Mouse (Mus musculus): ENCODE results near the gene Gm20388. TPM values are rescaled to one million over a fixed set of nuclear protein-coding genes. Genes with fewer than 3 reads are reported as not detected.

Gm20388 gene
- polyA plus RNA-seq, 1 experiment from 2014 or later = 5.3 TPM

GRCm38 (mm10) chr8:121674524-121674923 is 1763.9 kb downstream of the Gm20388 start:
- Histone ChIP-seq H3K4me2 (no peak overlapping the region), H3K9me3 (ENCODE audit: control insufficient read depth, low read length) (no peaks in the 10 kb centered on the region), H3K36me3 (ENCODE audit: control insufficient read depth, insufficient read depth, low read length) (no peaks in the 10 kb centered on the region), H3K9ac (ENCODE audit: low read depth, low read length) (no peak overlapping the region), H3K27ac (ENCODE audit: low read depth, low read length) (no peak overlapping the region), H3K27me3 (replicated peaks; ENCODE audit: control insufficient read depth, insufficient read depth, low read length) (0 out of 2 replicates have a peak, but pooled peaks cover 3% of the 10 kb centered on the region), H3K4me1 (replicated peaks; ENCODE audit: control insufficient read depth, insufficient read depth, low read length) (no peaks in the 10 kb centered on the region), H3K4me3 (ENCODE audit: low read depth, low read length) (no peak overlapping the region)
- no peak for DNase-seq (ENCODE audit: low spot score)
- no peak for ATAC-seq (replicated peaks; ENCODE audit: low FRiP score)
- 47% methylated on average over 5 of the region's 5 CpGs for WGBS

- WGBS = 45% methylated on average over 3 of the region's 3 CpGs
- Histone ChIP-seq H3K36me3 (ENCODE audit: control insufficient read depth, insufficient read depth, low read length) (no peaks in the 10 kb centered on the region), H3K27me3 (replicated peaks; ENCODE audit: control insufficient read depth, insufficient read depth, low read length) (0 out of 2 replicates have a peak, but pooled peaks cover 3% of the 10 kb centered on the region), H3K4me1 (replicated peaks; ENCODE audit: control insufficient read depth, insufficient read depth, low read length) (no peaks in the 10 kb centered on the region), H3K4me2 (no peak overlapping the region), H3K9ac (ENCODE audit: low read depth, low read length) (no peak overlapping the region), H3K9me3 (ENCODE audit: control insufficient read depth, low read length) (no peaks in the 10 kb centered on the region), H3K27ac (ENCODE audit: low read depth, low read length) (no peak overlapping the region), H3K4me3 (ENCODE audit: low read depth, low read length) (no peak overlapping the region)
- ATAC-seq (replicated peaks; ENCODE audit: low FRiP score) = no peak
- DNase-seq (ENCODE audit: low spot score) = no peak
These were observed 1764.5 kb downstream of the Gm20388 start for GRCm38 (mm10) chr8:121675161-121675560.

DNA sequence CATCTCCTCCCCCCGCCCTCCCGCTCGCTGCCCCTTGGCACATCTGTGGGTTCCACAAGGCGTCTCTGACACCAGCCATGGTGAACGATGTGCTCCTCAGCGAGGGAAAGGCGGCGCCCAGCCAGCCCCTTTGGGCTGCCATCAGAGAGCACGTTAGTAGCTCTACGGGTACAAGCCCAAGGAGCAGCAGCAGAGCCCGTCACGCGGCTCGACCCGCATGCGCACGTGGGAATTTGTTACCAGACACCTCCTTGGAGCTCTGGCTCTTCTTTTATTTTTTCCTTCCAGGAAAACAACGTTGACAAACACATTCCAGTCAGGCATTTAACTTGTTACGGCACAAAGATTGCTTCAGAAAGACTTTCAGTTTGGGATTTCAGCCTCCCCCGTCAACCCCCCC is 1765.1 kb downstream of the Gm20388 start:
- Histone ChIP-seq H3K4me2 (no peak overlapping the region), H3K27ac (ENCODE audit: low read depth, low read length) (no peak overlapping the region), H3K27me3 (replicated peaks; ENCODE audit: control insufficient read depth, insufficient read depth, low read length) (0 out of 2 replicates have a peak, but pooled peaks cover 3% of the 10 kb centered on the region), H3K9me3 (ENCODE audit: control insufficient read depth, low read length) (no peaks in the 10 kb centered on the region), H3K4me3 (ENCODE audit: low read depth, low read length) (no peak overlapping the region), H3K36me3 (ENCODE audit: control insufficient read depth, insufficient read depth, low read length) (no peaks in the 10 kb centered on the region), H3K4me1 (replicated peaks; ENCODE audit: control insufficient read depth, insufficient read depth, low read length) (no peaks in the 10 kb centered on the region), H3K9ac (ENCODE audit: low read depth, low read length) (no peak overlapping the region)
- ATAC-seq (replicated peaks; ENCODE audit: low FRiP score) = no peak
- WGBS = 53% methylated on average over 20 of the region's 20 CpGs
- no peak for DNase-seq (ENCODE audit: low spot score)

DNA sequence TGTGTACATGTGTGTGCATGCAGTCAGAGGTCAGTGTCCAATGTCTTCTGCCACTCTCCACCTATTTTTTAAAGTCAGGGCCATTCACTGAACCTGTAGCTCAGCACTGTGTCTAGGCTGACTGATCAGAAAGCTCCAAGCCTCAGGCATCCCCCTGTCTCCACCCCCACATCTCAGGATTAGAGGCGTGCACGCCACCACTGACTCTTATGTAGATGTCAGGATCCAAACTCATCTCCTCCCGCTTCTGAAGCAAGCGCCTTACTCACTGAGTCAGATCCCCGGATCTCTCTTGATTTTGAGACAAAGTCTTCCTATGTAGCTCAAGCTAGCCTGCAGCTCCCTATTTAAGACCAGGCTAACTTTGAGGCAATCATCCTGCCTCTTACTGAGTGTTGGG is 1768.1 kb downstream of the Gm20388 start:
- Histone ChIP-seq H3K36me3 (ENCODE audit: control insufficient read depth, insufficient read depth, low read length) (no peaks in the 10 kb centered on the region), H3K4me3 (ENCODE audit: low read depth, low read length) (no peak overlapping the region), H3K4me1 (replicated peaks; ENCODE audit: control insufficient read depth, insufficient read depth, low read length) (no peaks in the 10 kb centered on the region), H3K4me2 (no peak overlapping the region), H3K27me3 (replicated peaks; ENCODE audit: control insufficient read depth, insufficient read depth, low read length) (0 out of 2 replicates have a peak, but pooled peaks cover 3% of the 10 kb centered on the region), H3K9ac (ENCODE audit: low read depth, low read length) (no peak overlapping the region), H3K27ac (ENCODE audit: low read depth, low read length) (no peak overlapping the region), H3K9me3 (ENCODE audit: control insufficient read depth, low read length) (no peaks in the 10 kb centered on the region)
- ATAC-seq (replicated peaks; ENCODE audit: low FRiP score) (no peak), DNase-seq (ENCODE audit: low spot score) (no peak)
- 49% methylated on average over 5 of the region's 5 CpGs for WGBS

DNA sequence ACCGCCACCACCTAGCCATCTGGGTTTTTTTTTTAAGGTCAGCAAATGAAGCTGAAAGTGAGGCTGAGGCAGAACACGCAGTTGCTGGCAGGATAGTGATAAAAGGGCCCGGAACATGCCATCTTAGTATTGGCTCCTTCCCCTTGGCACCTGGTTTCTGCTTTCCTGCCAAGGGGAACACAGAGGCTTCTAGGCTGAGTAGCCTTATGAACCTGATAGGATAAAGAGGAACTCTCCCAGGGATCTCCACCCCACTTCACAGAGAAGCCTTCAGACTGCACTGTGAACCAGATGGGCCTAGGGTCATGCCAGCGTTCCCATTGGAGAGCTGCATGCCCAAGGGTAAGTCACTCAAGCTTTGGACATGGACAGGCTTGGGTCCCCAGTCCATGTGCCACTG is 1770.3 kb downstream of the Gm20388 start:
- H3K27me3 ChIP-seq (replicated peaks; ENCODE audit: control insufficient read depth, insufficient read depth, low read length) = no peaks in the 10 kb centered on the region
- H3K4me1 ChIP-seq (replicated peaks; ENCODE audit: control insufficient read depth, insufficient read depth, low read length) = no peaks in the 10 kb centered on the region
- H3K9me3 ChIP-seq (ENCODE audit: control insufficient read depth, low read length) = no peaks in the 10 kb centered on the region
- no peaks in the 10 kb centered on the region for H3K36me3 ChIP-seq (ENCODE audit: control insufficient read depth, insufficient read depth, low read length)
- no peak overlapping the region for H3K4me3 ChIP-seq (ENCODE audit: low read depth, low read length)
- no peak for ATAC-seq (replicated peaks; ENCODE audit: low FRiP score)
- no peak overlapping the region for H3K9ac ChIP-seq (ENCODE audit: low read depth, low read length)
- no peak overlapping the region for H3K4me2 ChIP-seq
- WGBS = 75% methylated on average over 4 of the region's 4 CpGs
- no peak overlapping the region for H3K27ac ChIP-seq (ENCODE audit: low read depth, low read length)
- no peak for DNase-seq (ENCODE audit: low spot score)

GRCm38 (mm10) chr8:121681457-121681856 is 1770.8 kb downstream of the Gm20388 start:
- Histone ChIP-seq H3K4me3 (ENCODE audit: low read depth, low read length) (no peak overlapping the region), H3K9me3 (ENCODE audit: control insufficient read depth, low read length) (no peaks in the 10 kb centered on the region), H3K36me3 (ENCODE audit: control insufficient read depth, insufficient read depth, low read length) (no peaks in the 10 kb centered on the region), H3K27ac (ENCODE audit: low read depth, low read length) (no peak overlapping the region), H3K4me1 (replicated peaks; ENCODE audit: control insufficient read depth, insufficient read depth, low read length) (no peaks in the 10 kb centered on the region), H3K27me3 (replicated peaks; ENCODE audit: control insufficient read depth, insufficient read depth, low read length) (no peaks in the 10 kb centered on the region), H3K9ac (ENCODE audit: low read depth, low read length) (no peak overlapping the region), H3K4me2 (no peak overlapping the region)
- 55% methylated on average over 10 of the region's 10 CpGs for WGBS
- ATAC-seq (replicated peaks; ENCODE audit: low FRiP score) (no peak), DNase-seq (ENCODE audit: low spot score) (no peak)

- H3K4me2 ChIP-seq = no peak overlapping the region
- H3K27ac ChIP-seq (ENCODE audit: low read depth, low read length) = no peak overlapping the region
- no peak overlapping the region for H3K4me3 ChIP-seq (ENCODE audit: low read depth, low read length)
- no peaks in the 10 kb centered on the region for H3K36me3 ChIP-seq (ENCODE audit: control insufficient read depth, insufficient read depth, low read length)
- H3K9me3 ChIP-seq (ENCODE audit: control insufficient read depth, low read length) = no peaks in the 10 kb centered on the region
- no peak for ATAC-seq (replicated peaks; ENCODE audit: low FRiP score)
- 66% methylated on average over 10 of the region's 10 CpGs for WGBS
- H3K4me1 ChIP-seq (replicated peaks; ENCODE audit: control insufficient read depth, insufficient read depth, low read length) = no peaks in the 10 kb centered on the region
- no peak overlapping the region for H3K9ac ChIP-seq (ENCODE audit: low read depth, low read length)
- H3K27me3 ChIP-seq (replicated peaks; ENCODE audit: control insufficient read depth, insufficient read depth, low read length) = no peaks in the 10 kb centered on the region
- no peak for DNase-seq (ENCODE audit: low spot score)
These were observed 1772.6 kb downstream of the Gm20388 start for GRCm38 (mm10) chr8:121683083-121683832.

DNA sequence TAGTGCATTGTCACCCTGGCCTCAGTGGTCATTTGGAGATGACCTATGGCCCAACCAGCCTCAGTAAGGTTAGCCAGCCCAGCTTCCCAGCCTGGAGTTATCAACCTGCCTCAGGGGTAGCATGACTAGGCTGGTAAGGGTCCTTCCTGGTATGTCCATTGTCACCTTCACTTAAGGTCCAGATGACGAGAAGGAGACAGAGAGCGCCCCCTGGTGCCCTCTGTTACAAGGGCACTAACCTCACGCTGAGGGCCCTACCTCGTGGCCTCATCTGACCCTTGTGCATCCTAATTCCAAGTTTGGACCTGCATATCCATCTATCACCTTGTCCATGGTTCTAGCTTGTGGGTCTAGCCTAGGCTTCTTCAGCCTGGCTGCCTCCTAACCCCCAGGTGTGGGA is 1774.8 kb downstream of the Gm20388 start:
- H3K27me3 ChIP-seq (replicated peaks; ENCODE audit: control insufficient read depth, insufficient read depth, low read length) = no peaks in the 10 kb centered on the region
- no peaks in the 10 kb centered on the region for H3K9me3 ChIP-seq (ENCODE audit: control insufficient read depth, low read length)
- no peak overlapping the region for H3K27ac ChIP-seq (ENCODE audit: low read depth, low read length)
- ATAC-seq (replicated peaks; ENCODE audit: low FRiP score) = no peak
- WGBS = 13% methylated on average over 4 of the region's 4 CpGs
- H3K4me2 ChIP-seq = no peak overlapping the region
- no peaks in the 10 kb centered on the region for H3K36me3 ChIP-seq (ENCODE audit: control insufficient read depth, insufficient read depth, low read length)
- H3K9ac ChIP-seq (ENCODE audit: low read depth, low read length) = no peak overlapping the region
- H3K4me1 ChIP-seq (replicated peaks; ENCODE audit: control insufficient read depth, insufficient read depth, low read length) = no peaks in the 10 kb centered on the region
- DNase-seq (ENCODE audit: low spot score) = no peak
- no peak overlapping the region for H3K4me3 ChIP-seq (ENCODE audit: low read depth, low read length)

- Histone ChIP-seq H3K27ac (ENCODE audit: low read depth, low read length) (no peak overlapping the region), H3K9me3 (ENCODE audit: control insufficient read depth, low read length) (no peaks in the 10 kb centered on the region), H3K4me2 (no peak overlapping the region), H3K9ac (ENCODE audit: low read depth, low read length) (no peak overlapping the region), H3K27me3 (replicated peaks; ENCODE audit: control insufficient read depth, insufficient read depth, low read length) (no peaks in the 10 kb centered on the region), H3K36me3 (ENCODE audit: control insufficient read depth, insufficient read depth, low read length) (no peaks in the 10 kb centered on the region), H3K4me3 (ENCODE audit: low read depth, low read length) (no peak overlapping the region), H3K4me1 (replicated peaks; ENCODE audit: control insufficient read depth, insufficient read depth, low read length) (no peaks in the 10 kb centered on the region)
- DNase-seq (ENCODE audit: low spot score) (no peak), ATAC-seq (replicated peaks; ENCODE audit: low FRiP score) (no peak)
- 60% methylated on average over 14 of the region's 14 CpGs for WGBS
These were observed 1777.0 kb downstream of the Gm20388 start for GRCm38 (mm10) chr8:121687455-121688161.
